Mouse (Mus musculus): ENCODE results near the gene Gm43191. TPM values are rescaled to one million over a fixed set of nuclear protein-coding genes. Genes with fewer than 3 reads are reported as not detected.

Gene Gm43191
- total RNA-seq, 1 experiment from 2014 or later = 0.61 TPM

GRCm38 (mm10) chr3:116620636-116621370, 60.3 kb downstream of the Gm43191 start:
- no peak for DNase-seq

- DNase-seq = no peak
Observed at GRCm38 (mm10) chr3:116618855-116619254, 62.2 kb downstream of the Gm43191 start.

- DNase-seq = no peak
Observed at GRCm38 (mm10) chr3:116615318-116616068, 65.6 kb downstream of the Gm43191 start.

- no peak for DNase-seq
Observed at GRCm38 (mm10) chr3:116614295-116614892, 66.7 kb downstream of the Gm43191 start, which contains the start of gene Trmt13. TSS of gene Trmt13 (minus strand) at chr3:116614587.

- DNase-seq = no peak
Observed at GRCm38 (mm10) chr3:116604570-116604969, 76.5 kb downstream of the Gm43191 start.

- no peak for DNase-seq
Observed at GRCm38 (mm10) chr3:116601781-116602180, 79.3 kb downstream of the Gm43191 start.

- no peak for DNase-seq
Observed at GRCm38 (mm10) chr3:116601005-116601404, 80.1 kb downstream of the Gm43191 start.

GRCm38 (mm10) chr3:116599705-116600104, 81.4 kb downstream of the Gm43191 start:
- no peak for DNase-seq

- no peak for DNase-seq
Observed at GRCm38 (mm10) chr3:116595603-116595991, 85.5 kb downstream of the Gm43191 start.

- DNase-seq = peak; percentile 99
Observed at GRCm38 (mm10) chr3:116594728-116595602, 86.1 kb downstream of the Gm43191 start, which contains the start of gene Sass6. TSS of gene Sass6 (plus strand) at chr3:116594982.

- no peak for DNase-seq
Observed at GRCm38 (mm10) chr3:116594076-116594727, 86.9 kb downstream of the Gm43191 start.

Other genes with a start within 250 kb of the Gm43191 start
- 29.5 and 35.1 TPM in 2 replicates for gene Rtca, start 173.1 kb downstream of the Gm43191 start, total RNA-seq (2021)
- gene Dbt, start 168.2 kb downstream of the Gm43191 start, total RNA-seq (2021) = 71.6 and 76.0 TPM in 2 replicates
- 0.91 and 1.4 TPM in 2 replicates for gene Lrrc39, start 118.3 kb downstream of the Gm43191 start, total RNA-seq (2021)
- 3.5 and 4.7 TPM in 2 replicates for gene Sass6, start 86.3 kb downstream of the Gm43191 start, total RNA-seq (2021)
- gene Trmt13, start 66.7 kb downstream of the Gm43191 start, total RNA-seq (2021) = 17.9 and 18.9 TPM in 2 replicates
- gene Mfsd14a, start 18.6 kb downstream of the Gm43191 start, total RNA-seq (2021) = 60.3 and 68.2 TPM in 2 replicates
- gene Slc35a3, start 31.6 kb upstream of the Gm43191 start, total RNA-seq (2021) = 24.5 and 29.5 TPM in 2 replicates
- 50.5 and 57.7 TPM in 2 replicates for gene Agl, start 126.9 kb upstream of the Gm43191 start, total RNA-seq (2021)
- 22.6 and 31.4 TPM in 2 replicates for gene Frrs1, start 178.2 kb upstream of the Gm43191 start, total RNA-seq (2021)